Mouse (Mus musculus) liver, embryonic 14.5 days (tissue): ENCODE results near the gene Cd40lg.

Experiments
- CTCF ChIP-seq: IDR thresholded peaks from 2 replicates; pipeline ENCODE4 v1.5.1; 2016; ENCODE audit warnings: antibody characterized with exemption, low read depth, control low read depth
- EP300 ChIP-seq: IDR thresholded peaks from 2 replicates; pipeline ENCODE4 v1.6.1; 2016; ENCODE audit warnings: antibody characterized with exemption, low read depth

DNA sequence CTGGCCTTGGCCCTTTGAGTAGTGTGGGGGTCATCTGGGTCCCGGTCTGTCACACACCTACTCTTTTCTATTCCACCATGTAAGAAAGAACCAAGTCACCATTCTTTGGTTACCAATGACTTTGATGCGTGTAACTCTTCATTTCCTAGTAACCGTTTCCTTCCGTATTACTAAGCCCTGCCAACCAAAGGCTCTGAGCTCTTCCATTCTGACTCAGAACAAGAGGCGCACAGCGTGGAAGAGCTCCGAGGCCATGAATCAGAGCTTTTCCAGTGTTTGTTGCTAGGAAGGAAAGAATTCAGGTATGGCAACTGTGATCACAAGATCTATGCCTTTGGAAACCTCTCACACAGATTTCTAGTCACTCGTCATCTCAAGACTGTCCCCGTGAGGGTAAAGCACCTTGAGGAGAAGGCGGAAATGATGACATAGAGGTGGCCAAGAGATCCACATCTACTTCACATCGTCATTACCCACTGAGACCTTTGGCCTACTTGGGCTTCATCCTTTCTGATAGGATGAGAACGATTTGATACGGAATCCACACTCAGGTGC lies 34.6 kb upstream of the Cd40lg start:
- TF ChIP-seq EP300 (no peak), CTCF (no peak)
